Mouse (Mus musculus) gastrocnemius, adult 2 months (tissue): ENCODE measurements around the gene Slc46a1. TPM values are rescaled to one million over a fixed set of nuclear protein-coding genes. Genes with fewer than 3 reads are reported as not detected.

Source experiments
- DNase-seq: peaks from one replicate; pipeline ENCODE4 v3.0.0; 2022
- H3K27ac ChIP-seq: fragments of 200-600 bp; 2 replicates; pipeline ENCODE4 v1.8.1; 2022; ENCODE audit warnings: mild to moderate bottlenecking
- H3K4me3 ChIP-seq: fragments of 200-600 bp; 2 replicates; pipeline ENCODE4 v1.8.1; 2022; ENCODE audit warnings: mild to moderate bottlenecking, moderate library complexity
- CTCF ChIP-seq: fragments of 200-600 bp; IDR thresholded peaks from 2 replicates; pipeline ENCODE4 v1.8.1; 2022; ENCODE audit warnings: antibody characterized with exemption, mild to moderate bottlenecking, moderate library complexity
- intact Hi-C: fragments of 180-260 bp; cut with DNase I; formaldehyde crosslinking; loops from one replicate; pipeline ENCODE4 v1.15.1; 2025
- total RNA-seq, 2 experiments: library from RNA; stranded (reverse); gene quantifications; 2 replicates each; pipeline ENCODE4 v1.2.3; 2021

Gene Slc46a1
- total RNA-seq, 2 experiments from 2014 or later = 0.77 to 1.4 TPM

- TF ChIP-seq CTCF = no peak
- Histone ChIP-seq H3K4me3 (no peak overlapping the region), H3K27ac (no peak overlapping the region)
- intact Hi-C loops = no loop called here
- no peak for DNase-seq
These were observed 31.4 kb upstream of the Slc46a1 start for GRCm38 (mm10) chr11:78434052-78434451.

GRCm38 (mm10) chr11:78435776-78436349 is 29.6 kb upstream of the Slc46a1 start:
- peak; percentile 47 for TF ChIP-seq CTCF
- DNase-seq = peak; percentile 25
- Histone ChIP-seq H3K4me3 (no peak overlapping the region), H3K27ac (no peak overlapping the region)
- intact Hi-C loops = no loop called here

GRCm38 (mm10) chr11:78437182-78437581 is 28.3 kb upstream of the Slc46a1 start:
- DNase-seq = no peak
- TF ChIP-seq CTCF = no peak
- intact Hi-C loops = no loop called here
- Histone ChIP-seq H3K27ac (no peak overlapping the region), H3K4me3 (no peak overlapping the region)

GRCm38 (mm10) chr11:78438399-78438930 is 27.0 kb upstream of the Slc46a1 start:
- no peak for DNase-seq
- Histone ChIP-seq H3K4me3 (no peak overlapping the region), H3K27ac (no peak overlapping the region)
- intact Hi-C loops = no loop called here
- TF ChIP-seq CTCF = no peak

DNA sequence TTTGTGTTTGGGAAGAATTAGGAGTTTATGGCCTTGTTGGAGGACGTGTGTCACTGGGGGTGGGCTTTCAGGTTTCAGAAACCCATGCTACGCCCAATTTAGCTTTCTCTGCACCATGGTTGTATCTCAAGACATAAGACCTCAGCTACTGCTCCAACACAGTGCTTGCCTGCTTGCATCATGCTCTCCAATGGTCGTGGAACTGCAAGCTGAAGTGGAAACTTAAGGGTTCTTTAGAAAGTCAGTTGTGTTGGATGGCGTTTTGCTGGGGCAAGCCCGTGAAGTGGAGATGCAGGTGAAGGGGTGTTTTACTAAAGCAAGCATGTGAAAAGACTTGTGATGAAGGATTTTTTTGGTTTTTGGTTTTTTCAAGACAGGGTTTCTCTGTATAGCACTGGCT is 22.4 kb upstream of the Slc46a1 start:
- intact Hi-C loops = no loop called here
- no peak for DNase-seq
- H3K27ac ChIP-seq = no peak overlapping the region
- TF ChIP-seq CTCF = no peak
- H3K4me3 ChIP-seq = no peak overlapping the region

DNA sequence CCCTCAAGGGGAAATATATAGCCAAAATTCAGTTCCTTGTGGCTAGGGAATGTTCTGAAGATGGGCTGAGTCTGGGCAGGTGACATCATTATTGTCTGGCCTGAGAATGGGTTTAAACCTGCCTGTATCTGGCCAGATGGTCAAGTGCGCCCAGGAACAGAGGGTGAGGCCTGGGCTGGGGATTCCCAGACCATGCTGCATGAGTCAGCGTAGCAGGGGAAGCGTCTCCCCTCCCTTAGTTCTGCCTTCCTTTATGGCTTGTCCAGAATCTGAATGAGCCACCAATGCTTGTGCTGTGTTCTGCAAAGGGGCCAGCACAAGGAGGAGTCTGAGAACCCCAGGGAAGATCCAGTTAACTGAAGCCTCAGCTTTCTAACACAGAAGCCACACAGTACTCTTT is 18.3 kb upstream of the Slc46a1 start:
- intact Hi-C loops = no loop called here
- Histone ChIP-seq H3K27ac (no peak overlapping the region), H3K4me3 (no peak overlapping the region)
- DNase-seq = peak; percentile 25
- TF ChIP-seq CTCF = no peak

- intact Hi-C loops = no loop called here
- Histone ChIP-seq H3K27ac (no peak overlapping the region), H3K4me3 (no peak overlapping the region)
- TF ChIP-seq CTCF = no peak
- DNase-seq = no peak
These were observed 17.3 kb upstream of the Slc46a1 start for GRCm38 (mm10) chr11:78448242-78448641.

GRCm38 (mm10) chr11:78450337-78450736 is 15.2 kb upstream of the Slc46a1 start:
- intact Hi-C loops = no loop called here
- H3K4me3 ChIP-seq = no peak overlapping the region
- TF ChIP-seq CTCF = no peak
- no peak overlapping the region for H3K27ac ChIP-seq
- no peak for DNase-seq

DNA sequence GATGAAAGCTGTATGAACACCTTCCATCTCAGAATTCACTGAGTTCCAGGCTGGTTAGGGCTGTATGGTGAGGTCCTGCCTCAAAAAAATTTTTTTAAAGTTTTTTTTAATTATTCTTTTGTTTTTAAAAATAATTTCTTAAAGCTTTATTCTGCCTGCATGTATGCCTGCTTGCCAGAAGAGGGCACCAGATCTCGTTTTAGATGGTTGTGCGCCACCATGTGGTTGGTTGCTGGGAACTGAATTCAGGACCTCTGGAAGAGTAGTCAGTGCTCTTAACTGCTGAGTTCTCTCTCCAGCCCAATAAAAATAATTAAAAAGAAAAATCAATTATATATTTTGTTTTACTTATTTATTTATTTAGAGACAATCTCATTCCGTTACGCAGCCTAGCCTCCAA is 11.8 kb upstream of the Slc46a1 start:
- Histone ChIP-seq H3K4me3 (no peak overlapping the region), H3K27ac (no peak overlapping the region)
- intact Hi-C loops = no loop called here
- DNase-seq = peak; percentile 68
- peak; percentile 97 for TF ChIP-seq CTCF

- Histone ChIP-seq H3K27ac (no peak overlapping the region), H3K4me3 (no peak overlapping the region)
- intact Hi-C loops = no loop called here
- no peak for DNase-seq
- no peak for TF ChIP-seq CTCF
These were observed 11.2 kb upstream of the Slc46a1 start for GRCm38 (mm10) chr11:78454276-78454675.

DNA sequence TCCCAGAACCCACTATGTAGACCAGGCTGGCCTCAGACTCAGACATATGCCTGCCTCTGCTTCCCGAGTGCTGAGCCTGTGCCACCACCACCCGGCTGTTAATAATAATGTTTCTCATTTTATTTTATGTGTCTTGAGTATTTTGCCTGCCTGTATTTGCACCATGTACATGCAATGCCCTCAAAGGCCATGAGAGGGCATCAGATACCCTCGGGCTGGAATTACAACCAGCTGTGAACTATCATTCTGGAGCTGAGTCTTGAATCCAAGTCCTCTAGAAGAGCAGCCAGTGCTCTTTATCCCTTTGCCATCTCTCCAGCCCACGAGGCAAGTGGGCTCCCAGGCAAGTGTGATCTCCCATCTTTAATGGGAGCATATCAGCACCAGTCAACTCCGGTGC is 10.2 kb upstream of the Slc46a1 start:
- intact Hi-C loops = no loop called here
- Histone ChIP-seq H3K4me3 (no peak overlapping the region), H3K27ac (no peak overlapping the region)
- peak; percentile 65 for TF ChIP-seq CTCF
- DNase-seq = no peak

DNA sequence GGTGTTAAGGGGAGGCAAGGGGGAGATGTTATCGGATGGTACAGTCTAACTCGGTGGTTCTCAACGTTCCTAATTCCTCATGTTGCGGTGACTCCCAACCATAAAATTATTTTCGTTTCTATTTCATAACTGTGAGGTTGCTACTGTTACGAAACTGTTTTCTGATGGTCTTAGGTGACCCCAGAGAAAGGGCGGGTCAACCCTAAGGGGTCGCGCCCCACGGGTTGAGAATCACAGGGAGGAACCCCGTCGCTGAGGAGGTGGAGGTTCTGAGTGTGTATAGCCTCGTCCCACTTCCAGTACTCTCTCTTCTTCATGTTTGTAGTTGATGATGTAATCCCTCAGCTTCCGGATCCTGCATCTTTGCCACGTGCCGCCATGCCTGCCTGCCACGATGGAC is 6.8 kb upstream of the Slc46a1 start:
- no peak for TF ChIP-seq CTCF
- intact Hi-C loops = no loop called here
- H3K4me3 ChIP-seq = no peak overlapping the region
- no peak overlapping the region for H3K27ac ChIP-seq
- DNase-seq = no peak

DNA sequence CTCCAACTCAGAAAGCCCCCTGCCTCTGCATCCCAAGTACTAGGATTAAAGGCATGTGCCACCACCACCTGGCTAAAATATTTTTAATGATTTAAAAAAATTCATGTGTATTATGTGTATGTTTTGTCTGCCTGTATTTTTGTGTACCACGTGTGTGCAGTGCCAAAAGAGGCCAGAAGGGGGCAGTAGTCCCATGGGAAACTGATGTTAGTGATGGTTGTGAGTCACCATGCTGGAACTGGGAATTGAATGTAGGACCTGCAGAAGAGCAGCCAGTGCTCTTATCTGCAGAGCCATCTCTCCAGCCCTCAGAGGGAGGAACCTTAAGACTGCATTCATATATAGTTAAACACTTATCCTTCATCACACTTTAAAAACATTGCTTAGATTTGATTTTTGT is 3.6 kb upstream of the Slc46a1 start:
- TF ChIP-seq CTCF = peak; percentile 33; the same call in 1 of the 2 replicates
- no peak for DNase-seq
- intact Hi-C loops = no loop called here
- no peak overlapping the region for H3K4me3 ChIP-seq
- no peak overlapping the region for H3K27ac ChIP-seq

GRCm38 (mm10) chr11:78462669-78463068 is 2.8 kb upstream of the Slc46a1 start:
- intact Hi-C loops = no loop called here
- DNase-seq = no peak
- TF ChIP-seq CTCF = no peak
- no peak overlapping the region for H3K27ac ChIP-seq
- no peak overlapping the region for H3K4me3 ChIP-seq
